Mouse (Mus musculus): Measurements from ENCODE around the gene Art5. TPM values are rescaled to one million over a fixed set of nuclear protein-coding genes. Genes with fewer than 3 reads are reported as not detected.

The Art5 gene
- total and polyA plus RNA-seq, 3 experiments = 0.04 TPM; not detected in 2

GRCm38 (mm10) chr7:102063891-102064290 is 45.4 kb downstream of the Art5 start:
- Histone ChIP-seq H3K4me1 (ENCODE audit: control insufficient read depth in 1 of 2, insufficient read depth in 2 of 2, low read length in 2 of 2) (peaks cover 11% of the 10 kb centered on the region in 2 experiments), H3K4me3 (ENCODE audit: control insufficient read depth in 1 of 2, insufficient read depth in 1 of 2, low read depth in 2 of 2, low read length in 2 of 2) (peak overlapping the region; percentile 70 to 74)

GRCm38 (mm10) chr7:102062203-102062602 is 47.1 kb downstream of the Art5 start:
- no peaks in the 10 kb centered on the region for H3K27me3 ChIP-seq (ENCODE audit: control insufficient read depth in 1 of 2, insufficient read depth in 2 of 2, low read length in 2 of 2)
- peaks cover 1 to 33% of the 10 kb centered on the region in 2 experiments for H3K36me3 ChIP-seq (ENCODE audit: control insufficient read depth in 1 of 2, insufficient read depth in 2 of 2, low read length in 2 of 2)
- H3K4me1 ChIP-seq (ENCODE audit: control insufficient read depth in 1 of 2, insufficient read depth in 2 of 2, low read length in 2 of 2) = peaks cover 11% of the 10 kb centered on the region in 2 experiments
- H3K9me3 ChIP-seq (replicated peaks; ENCODE audit: insufficient read depth, low read length) = no peaks in the 10 kb centered on the region
- TF ChIP-seq GATA1 (IDR thresholded peaks at IDR 0.05; ENCODE audit: low read depth, low read length) (0 out of 2 replicates have a peak, but pooled peaks have one; percentile 14), CTCF (IDR thresholded peaks at IDR 0.05 in 2 of 3, conservative IDR thresholded peaks at IDR 0.05 in 1 of 3; ENCODE audit: control insufficient read depth in 1 of 3, insufficient read depth in 1 of 3, low read depth in 2 of 3, low read length in 3 of 3, poor library complexity in 1 of 3, severe bottlenecking in 1 of 3) (no peak)
- peaks cover 26% of the 10 kb centered on the region for H3K79me2 ChIP-seq (ENCODE audit: control insufficient read depth, insufficient read depth, low read length, poor library complexity)
- H3K4me3 ChIP-seq (ENCODE audit: control insufficient read depth in 1 of 2, insufficient read depth in 1 of 2, low read depth in 2 of 2, low read length in 2 of 2) = no peak overlapping the region
- H3K27ac ChIP-seq (ENCODE audit: control insufficient read depth, low read depth, low read length) = no peak overlapping the region
- H3K9ac ChIP-seq (ENCODE audit: control insufficient read depth, low read depth, low read length, poor library complexity, severe bottlenecking) = no peak overlapping the region
- no peak for DNase-seq (ENCODE audit: low read depth, low spot score)

More at GRCm38 (mm10) chr7:102063891-102064290, 45.4 kb downstream of the Art5 start:
- Histone ChIP-seq H3K9me3 (replicated peaks; ENCODE audit: insufficient read depth, low read length) (no peaks in the 10 kb centered on the region), H3K9ac (ENCODE audit: control insufficient read depth, low read depth, low read length, poor library complexity, severe bottlenecking) (peak overlapping the region; percentile 67), H3K79me2 (ENCODE audit: control insufficient read depth, insufficient read depth, low read length, poor library complexity) (peaks cover 32% of the 10 kb centered on the region), H3K27ac (ENCODE audit: control insufficient read depth, low read depth, low read length) (no peak overlapping the region), H3K36me3 (ENCODE audit: control insufficient read depth in 1 of 2, insufficient read depth in 2 of 2, low read length in 2 of 2) (peaks cover 0 to 34% of the 10 kb centered on the region in 2 experiments; a peak in 3 of 4 replicates), H3K27me3 (ENCODE audit: control insufficient read depth in 1 of 2, insufficient read depth in 2 of 2, low read length in 2 of 2) (no peaks in the 10 kb centered on the region)
- TF ChIP-seq GATA1 (IDR thresholded peaks at IDR 0.05; ENCODE audit: low read depth, low read length) (peak; percentile 24; the same call in 1 of the 2 replicates), HCFC1 (IDR thresholded peaks at IDR 0.05; ENCODE audit: low read depth, low read length) (no peak), ETS1 (IDR thresholded peaks at IDR 0.05; ENCODE audit: low read depth, low read length) (no peak), GABPA (IDR thresholded peaks at IDR 0.05; ENCODE audit: low read depth, low read length) (no peak), TAL1 (IDR thresholded peaks at IDR 0.05; ENCODE audit: low read length) (peak; percentile 38)
- DNase-seq (ENCODE audit: low read depth, low spot score) = peak; percentile 15

GRCm38 (mm10) chr7:102061353-102061752 is 47.9 kb downstream of the Art5 start:
- no peak overlapping the region for H3K4me3 ChIP-seq (ENCODE audit: control insufficient read depth in 1 of 2, insufficient read depth in 1 of 2, low read depth in 2 of 2, low read length in 2 of 2)
- no peak overlapping the region for H3K9ac ChIP-seq (ENCODE audit: control insufficient read depth, low read depth, low read length, poor library complexity, severe bottlenecking)
- H3K4me1 ChIP-seq (ENCODE audit: control insufficient read depth in 1 of 2, insufficient read depth in 2 of 2, low read length in 2 of 2) = peaks cover 7 to 10% of the 10 kb centered on the region in 2 experiments
- DNase-seq (ENCODE audit: low read depth, low spot score) = peak; percentile 44
- H3K79me2 ChIP-seq (ENCODE audit: control insufficient read depth, insufficient read depth, low read length, poor library complexity) = peaks cover 21% of the 10 kb centered on the region
- H3K36me3 ChIP-seq (ENCODE audit: control insufficient read depth in 1 of 2, insufficient read depth in 2 of 2, low read length in 2 of 2) = peaks cover 1 to 28% of the 10 kb centered on the region in 2 experiments
- H3K27ac ChIP-seq (ENCODE audit: control insufficient read depth, low read depth, low read length) = no peak overlapping the region
- TF ChIP-seq GATA1 (IDR thresholded peaks at IDR 0.05; ENCODE audit: low read depth, low read length) = peak; percentile 74
- no peak for TF ChIP-seq POLR2AphosphoS2 (IDR thresholded peaks at IDR 0.05; ENCODE audit: low read length)
- no peak for TF ChIP-seq TBP (IDR thresholded peaks at IDR 0.05; ENCODE audit: low read depth, low read length)
- peak; percentile 32; the same call in 1 of the 2 replicates for TF ChIP-seq RCOR1 (IDR thresholded peaks at IDR 0.05; ENCODE audit: low read depth, low read length)
- TF ChIP-seq ETS1 (IDR thresholded peaks at IDR 0.05; ENCODE audit: low read depth, low read length) = peak; percentile 37; the same call in 1 of the 2 replicates
- TF ChIP-seq ELF1 (IDR thresholded peaks at IDR 0.05; ENCODE audit: low read depth, low read length) = no peak
- TF ChIP-seq NRF1 (IDR thresholded peaks at IDR 0.05; ENCODE audit: insufficient read depth, low read depth, low read length, poor library complexity, severe bottlenecking) = no peak
- no peak for TF ChIP-seq CHD2 (IDR thresholded peaks at IDR 0.05; ENCODE audit: low read length)
- peak in 1 of 2 experiments; percentile 49; a peak in 1 of 4 replicates for TF ChIP-seq EP300 (IDR thresholded peaks at IDR 0.05; ENCODE audit: low read depth in 1 of 2, low read length in 2 of 2)
- no peak for TF ChIP-seq MAZ (IDR thresholded peaks at IDR 0.05; ENCODE audit: low read depth, low read length)
- TF ChIP-seq TCF12 (IDR thresholded peaks at IDR 0.05; ENCODE audit: low read depth, low read length) = peak; percentile 54; the same call in 1 of the 2 replicates
- TF ChIP-seq ZNF384 (IDR thresholded peaks at IDR 0.05; ENCODE audit: low read depth, low read length) = 0 out of 2 replicates have a peak, but pooled peaks have one; percentile 40
- TF ChIP-seq MYC (IDR thresholded peaks at IDR 0.05; ENCODE audit: low read depth, low read length) = peak; percentile 59; the same call in 1 of the 2 replicates
- peak; percentile 66; the same call in 1 of the 2 replicates for TF ChIP-seq MXI1 (IDR thresholded peaks at IDR 0.05; ENCODE audit: low read depth, low read length)
- TF ChIP-seq MAX (IDR thresholded peaks at IDR 0.05; ENCODE audit: low read length) = peak; percentile 73
- H3K9me3 ChIP-seq (replicated peaks; ENCODE audit: insufficient read depth, low read length) = no peaks in the 10 kb centered on the region
- no peaks in the 10 kb centered on the region for H3K27me3 ChIP-seq (ENCODE audit: control insufficient read depth in 1 of 2, insufficient read depth in 2 of 2, low read length in 2 of 2)
